Mouse (Mus musculus) intestine, embryonic 14.5 days (tissue): ENCODE results near the gene Arhgap10. TPM values are rescaled to one million over a fixed set of nuclear protein-coding genes. Genes with fewer than 3 reads are reported as not detected.

ENCODE experiments used
- ATAC-seq: fragments of 200-750 bp; cut with Nextera tagmentation; replicated peaks from 2 replicates; pipeline ENCODE4 v1.8.0; 2017; ENCODE audit warnings: low read depth, moderate number of reproducible peaks, moderate TSS enrichment, moderate library complexity; ENCODE audit not compliant: low FRiP score, low TSS enrichment
- DNase-seq: peaks from one replicate; pipeline ENCODE4 v3.0.0-alpha.2; 2018; ENCODE audit warnings: low spot score
- H3K27ac ChIP-seq: fragments of 300-500 bp; sonication (generic); 2 replicates; pipeline ENCODE4 v1.5.1; 2014; ENCODE audit warnings: low read depth, mild to moderate bottlenecking, control low read depth
- H3K27me3 ChIP-seq: fragments of 300-500 bp; sonication (generic); replicated peaks from 2 replicates; pipeline ENCODE4 v1.6.1; 2014; ENCODE audit warnings: low read length, control low read depth; ENCODE audit not compliant: control insufficient read depth, insufficient read depth
- H3K36me3 ChIP-seq: fragments of 300-500 bp; sonication (generic); 2 replicates; pipeline ENCODE4 v1.6.1; 2014; ENCODE audit warnings: low read length, control low read depth; ENCODE audit not compliant: control insufficient read depth, insufficient read depth
- H3K4me1 ChIP-seq: fragments of 300-500 bp; sonication (generic); replicated peaks from 2 replicates; pipeline ENCODE4 v1.6.1; 2014; ENCODE audit warnings: low read length, control low read depth, mixed read lengths; ENCODE audit not compliant: control insufficient read depth, insufficient read depth
- H3K4me2 ChIP-seq: fragments of 300-500 bp; sonication (generic); 2 replicates; pipeline ENCODE4 v1.6.1; 2014; ENCODE audit warnings: low read length
- H3K4me3 ChIP-seq: fragments of 300-500 bp; sonication (generic); 2 replicates; pipeline ENCODE4 v1.5.1; 2014; ENCODE audit warnings: low read depth, low read length, control low read depth, mixed read lengths
- H3K9ac ChIP-seq: fragments of 300-500 bp; sonication (generic); 2 replicates; pipeline ENCODE4 v1.6.1; 2014; ENCODE audit warnings: mild to moderate bottlenecking, low read length
- H3K9me3 ChIP-seq: fragments of 300-500 bp; sonication (generic); 2 replicates; pipeline ENCODE4 v1.6.1; 2016; ENCODE audit warnings: low read length, control low read depth; ENCODE audit not compliant: control insufficient read depth
- whole genome bisulfite sequencing: fragments of 180-500 bp; shearing (Covaris S2); extraction: QIAGEN DNeasy Blood & Tissue Kit; methylation state at CpG from one replicate; pipeline ENCODE4 v1.1.7; 2014; 5-methylcytosine and 5-hydroxymethylcytosine counted together
- polyA plus RNA-seq: library from polyadenylated mRNA; unstranded; fragments of >200 nt; fragmentation: Nextera tagmentation; extraction: Ambion mirVana; gene quantifications from 2 replicates; pipeline ENCODE4 v1.2.1, GENCODE M21; 2014

Gene Arhgap10
- polyA plus RNA-seq, 1 experiment from 2014 or later = 33.6 TPM

- WGBS = 24% methylated on average over 5 of the region's 5 CpGs
- H3K36me3 ChIP-seq = peaks cover 34% of the 10 kb centered on the region
- no peak overlapping the region for H3K4me2 ChIP-seq
- ATAC-seq (no peak), DNase-seq (no peak)
- no peaks in the 10 kb centered on the region for H3K9me3 ChIP-seq
- no peaks in the 10 kb centered on the region for H3K27me3 ChIP-seq
- H3K4me3 ChIP-seq = no peak overlapping the region
- no peak overlapping the region for H3K27ac ChIP-seq
- no peak overlapping the region for H3K9ac ChIP-seq
- H3K4me1 ChIP-seq = no peaks in the 10 kb centered on the region
Observed at GRCm38 (mm10) chr8:77376451-77376853, 141.3 kb downstream of the Arhgap10 start.

GRCm38 (mm10) chr8:77375999-77376398, 141.8 kb downstream of the Arhgap10 start:
- ATAC-seq = no peak

GRCm38 (mm10) chr8:77371006-77371405, 146.7 kb downstream of the Arhgap10 start:
- Histone ChIP-seq H3K27me3 (no peaks in the 10 kb centered on the region), H3K4me3 (no peak overlapping the region), H3K27ac (no peak overlapping the region), H3K9ac (no peak overlapping the region), H3K4me1 (no peaks in the 10 kb centered on the region), H3K36me3 (peaks cover 28% of the 10 kb centered on the region), H3K4me2 (no peak overlapping the region), H3K9me3 (no peaks in the 10 kb centered on the region)
- whole genome bisulfite sequencing = 90% methylated on average over 6 of the region's 6 CpGs
- ATAC-seq (no peak), DNase-seq (no peak)

More at GRCm38 (mm10) chr8:77375999-77376398, 141.8 kb downstream of the Arhgap10 start:
- Histone ChIP-seq H3K4me2 (no peak overlapping the region), H3K27ac (no peak overlapping the region), H3K36me3 (peaks cover 29% of the 10 kb centered on the region), H3K27me3 (no peaks in the 10 kb centered on the region), H3K9ac (no peak overlapping the region), H3K4me1 (no peaks in the 10 kb centered on the region), H3K4me3 (no peak overlapping the region), H3K9me3 (no peaks in the 10 kb centered on the region)
- DNase-seq = no peak
- 87% methylated on average over 2 of the region's 2 CpGs for WGBS

GRCm38 (mm10) chr8:77370308-77370707, 147.4 kb downstream of the Arhgap10 start:
- H3K27me3 ChIP-seq = no peaks in the 10 kb centered on the region
- DNase-seq (no peak), ATAC-seq (no peak)
- H3K4me3 ChIP-seq = no peak overlapping the region
- WGBS = 27% methylated on average over 2 of the region's 2 CpGs
- no peaks in the 10 kb centered on the region for H3K4me1 ChIP-seq
- H3K4me2 ChIP-seq = no peak overlapping the region
- H3K36me3 ChIP-seq = peaks cover 33% of the 10 kb centered on the region
- no peak overlapping the region for H3K27ac ChIP-seq
- H3K9me3 ChIP-seq = no peaks in the 10 kb centered on the region
- no peak overlapping the region for H3K9ac ChIP-seq

GRCm38 (mm10) chr8:77369671-77370070, 148.1 kb downstream of the Arhgap10 start:
- Histone ChIP-seq H3K36me3 (peaks cover 34% of the 10 kb centered on the region), H3K4me3 (no peak overlapping the region), H3K27me3 (no peaks in the 10 kb centered on the region), H3K4me1 (no peaks in the 10 kb centered on the region), H3K27ac (no peak overlapping the region), H3K9me3 (no peaks in the 10 kb centered on the region), H3K9ac (no peak overlapping the region), H3K4me2 (no peak overlapping the region)
- DNase-seq (no peak), ATAC-seq (no peak)
- WGBS = 88% methylated on average over 7 of the region's 7 CpGs

- Histone ChIP-seq H3K4me2 (no peak overlapping the region), H3K9ac (no peak overlapping the region), H3K27ac (no peak overlapping the region), H3K4me3 (no peak overlapping the region), H3K36me3 (peaks cover 32% of the 10 kb centered on the region), H3K9me3 (no peaks in the 10 kb centered on the region), H3K27me3 (no peaks in the 10 kb centered on the region), H3K4me1 (no peaks in the 10 kb centered on the region)
- 61% methylated on average over 3 of the region's 3 CpGs for WGBS
- DNase-seq (no peak), ATAC-seq (no peak)
Observed at GRCm38 (mm10) chr8:77367091-77367490, 150.7 kb downstream of the Arhgap10 start.

GRCm38 (mm10) chr8:77366446-77366845, 151.3 kb downstream of the Arhgap10 start:
- H3K27me3 ChIP-seq = no peaks in the 10 kb centered on the region
- peaks cover 35% of the 10 kb centered on the region for H3K36me3 ChIP-seq
- no peaks in the 10 kb centered on the region for H3K9me3 ChIP-seq
- H3K27ac ChIP-seq = no peak overlapping the region
- WGBS = 85% methylated on average over 4 of the region's 4 CpGs
- no peaks in the 10 kb centered on the region for H3K4me1 ChIP-seq
- H3K9ac ChIP-seq = no peak overlapping the region
- H3K4me2 ChIP-seq = no peak overlapping the region
- H3K4me3 ChIP-seq = no peak overlapping the region
- no peak for ATAC-seq
- DNase-seq = no peak

GRCm38 (mm10) chr8:77365990-77366389, 151.8 kb downstream of the Arhgap10 start:
- no peaks in the 10 kb centered on the region for H3K9me3 ChIP-seq
- peaks cover 39% of the 10 kb centered on the region for H3K36me3 ChIP-seq
- no peaks in the 10 kb centered on the region for H3K27me3 ChIP-seq
- H3K4me3 ChIP-seq = no peak overlapping the region
- no peaks in the 10 kb centered on the region for H3K4me1 ChIP-seq
- no peak overlapping the region for H3K9ac ChIP-seq
- no peak overlapping the region for H3K27ac ChIP-seq
- H3K4me2 ChIP-seq = no peak overlapping the region
- 85% methylated on average over 6 of the region's 6 CpGs for WGBS
- ATAC-seq (no peak), DNase-seq (no peak)

GRCm38 (mm10) chr8:77364472-77364871, 153.3 kb downstream of the Arhgap10 start:
- Histone ChIP-seq H3K36me3 (peaks cover 45% of the 10 kb centered on the region), H3K4me1 (no peaks in the 10 kb centered on the region), H3K27me3 (no peaks in the 10 kb centered on the region), H3K9ac (no peak overlapping the region), H3K27ac (no peak overlapping the region), H3K4me2 (no peak overlapping the region), H3K9me3 (no peaks in the 10 kb centered on the region), H3K4me3 (no peak overlapping the region)
- 96% methylated on average over 11 of the region's 11 CpGs for WGBS
- DNase-seq = no peak
- ATAC-seq = no peak
